Mouse (Mus musculus): ENCODE measurements at regions not wholly inside any gene's neighbourhood (a gene's known extent, or its start where the extent isn't known, plus 50 kb on each side); places are given as distances from the start of the nearest gene placed in this dataset.
"Not testable (repeated sequence)": the region's sequence is repeated elsewhere in the genome, so short reads cannot be mapped to it uniquely, and the experiment has no call there.

GRCm38 (mm10) chr1:184191325-184191724, 157.2 kb upstream of the 1700056E22Rik start:
- Histone ChIP-seq H3K9ac (no peak overlapping the region), H3K27me3 (replicated peaks) (no peaks in the 10 kb centered on the region), H3K4me2 (no peak overlapping the region), H3K9me3 (no peaks in the 10 kb centered on the region), H3K27ac (replicated peaks) (no peak overlapping the region), H3K4me3 (no peak overlapping the region), H3K36me3 (no peaks in the 10 kb centered on the region), H3K4me1 (peaks cover 21% of the 10 kb centered on the region)
- 84% methylated on average over 3 of the region's 3 CpGs for WGBS
- ATAC-seq (ENCODE audit: extremely low read depth, insufficient number of reproducible peaks, low FRiP score, low TSS enrichment) = no peak

GRCm38 (mm10) chr1:184187582-184187981, 153.5 kb upstream of the 1700056E22Rik start:
- Histone ChIP-seq H3K9ac (no peak overlapping the region), H3K27me3 (replicated peaks) (no peaks in the 10 kb centered on the region), H3K4me2 (no peak overlapping the region), H3K4me1 (peaks cover 6% of the 10 kb centered on the region), H3K36me3 (no peaks in the 10 kb centered on the region), H3K27ac (replicated peaks) (no peak overlapping the region), H3K9me3 (no peaks in the 10 kb centered on the region), H3K4me3 (no peak overlapping the region)
- ATAC-seq (ENCODE audit: extremely low read depth, insufficient number of reproducible peaks, low FRiP score, low TSS enrichment) = no peak

- ATAC-seq (ENCODE audit: extremely low read depth, insufficient number of reproducible peaks, low FRiP score, low TSS enrichment) = no peak
- WGBS = 85% methylated on average over 4 of the region's 4 CpGs
- H3K4me2 ChIP-seq = no peak overlapping the region
Observed at GRCm38 (mm10) chr1:184182163-184182562, 148.1 kb upstream of the 1700056E22Rik start.

GRCm38 (mm10) chr1:184174416-184174815, 140.3 kb upstream of the 1700056E22Rik start:
- ATAC-seq (ENCODE audit: extremely low read depth, insufficient number of reproducible peaks, low FRiP score, low TSS enrichment); H3K27me3 ChIP-seq (replicated peaks); H3K9me3 ChIP-seq; H3K9ac ChIP-seq; H3K4me2 ChIP-seq; H3K27ac ChIP-seq (replicated peaks); H3K36me3 ChIP-seq; H3K4me3 ChIP-seq: not testable (repeated sequence)
- 87% methylated on average over 1 of the region's 1 CpGs for WGBS
- H3K4me1 ChIP-seq = peaks cover 44% of the 10 kb centered on the region

More at GRCm38 (mm10) chr1:184182163-184182562, 148.1 kb upstream of the 1700056E22Rik start:
- Histone ChIP-seq H3K27ac (replicated peaks) (no peak overlapping the region), H3K4me3 (no peak overlapping the region), H3K9ac (no peak overlapping the region), H3K4me1 (no peaks in the 10 kb centered on the region), H3K36me3 (no peaks in the 10 kb centered on the region), H3K9me3 (no peaks in the 10 kb centered on the region), H3K27me3 (replicated peaks) (no peaks in the 10 kb centered on the region)

- Histone ChIP-seq H3K27ac (replicated peaks) (peak overlapping the region; percentile 92), H3K36me3 (no peaks in the 10 kb centered on the region)
Observed at GRCm38 (mm10) chr1:184173739-184174138, 139.6 kb upstream of the 1700056E22Rik start.

GRCm38 (mm10) chr1:184172986-184173385, 138.9 kb upstream of the 1700056E22Rik start:
- Histone ChIP-seq H3K4me1 (peaks cover 46% of the 10 kb centered on the region), H3K9ac (no peak overlapping the region), H3K4me2 (no peak overlapping the region), H3K9me3 (no peaks in the 10 kb centered on the region), H3K36me3 (no peaks in the 10 kb centered on the region), H3K27me3 (replicated peaks) (no peaks in the 10 kb centered on the region), H3K4me3 (no peak overlapping the region), H3K27ac (replicated peaks) (peak overlapping the region; percentile 92)
- no peak for ATAC-seq (ENCODE audit: extremely low read depth, insufficient number of reproducible peaks, low FRiP score, low TSS enrichment)
- WGBS = 57% methylated on average over 2 of the region's 2 CpGs

More at GRCm38 (mm10) chr1:184173739-184174138, 139.6 kb upstream of the 1700056E22Rik start:
- ATAC-seq (ENCODE audit: extremely low read depth, insufficient number of reproducible peaks, low FRiP score, low TSS enrichment) = no peak
- Histone ChIP-seq H3K4me1 (peaks cover 46% of the 10 kb centered on the region), H3K9ac (no peak overlapping the region), H3K27me3 (replicated peaks) (no peaks in the 10 kb centered on the region), H3K4me3 (no peak overlapping the region), H3K4me2 (no peak overlapping the region), H3K9me3 (no peaks in the 10 kb centered on the region)
- 77% methylated on average over 6 of the region's 6 CpGs for WGBS

- Histone ChIP-seq H3K9ac (no peak overlapping the region), H3K4me3 (no peak overlapping the region), H3K27me3 (replicated peaks) (no peaks in the 10 kb centered on the region), H3K9me3 (no peaks in the 10 kb centered on the region), H3K4me2 (peak overlapping the region; percentile 41), H3K36me3 (no peaks in the 10 kb centered on the region), H3K27ac (replicated peaks) (peak overlapping the region; percentile 92), H3K4me1 (peaks cover 46% of the 10 kb centered on the region)
- no peak; the same call in 1 of the 2 replicates for ATAC-seq (ENCODE audit: extremely low read depth, insufficient number of reproducible peaks, low FRiP score, low TSS enrichment)
- 22% methylated on average over 7 of the region's 7 CpGs for WGBS
Observed at GRCm38 (mm10) chr1:184171601-184172000, 137.5 kb upstream of the 1700056E22Rik start.

GRCm38 (mm10) chr1:184170926-184171325, 136.8 kb upstream of the 1700056E22Rik start:
- no peaks in the 10 kb centered on the region for H3K36me3 ChIP-seq
- 0 out of 2 replicates have a peak overlapping the region, but pooled peaks have one; percentile 2 for H3K4me3 ChIP-seq
- peaks cover 46% of the 10 kb centered on the region for H3K4me1 ChIP-seq
- H3K27ac ChIP-seq (replicated peaks) = peak overlapping the region; percentile 92
- no peaks in the 10 kb centered on the region for H3K27me3 ChIP-seq (replicated peaks)
- WGBS = 34% methylated on average over 3 of the region's 3 CpGs
- H3K9me3 ChIP-seq = no peaks in the 10 kb centered on the region
- ATAC-seq (ENCODE audit: extremely low read depth, insufficient number of reproducible peaks, low FRiP score, low TSS enrichment) = peak; percentile 79
- no peak overlapping the region for H3K9ac ChIP-seq
- H3K4me2 ChIP-seq = peak overlapping the region; percentile 41

- Histone ChIP-seq H3K27me3 (replicated peaks) (no peaks in the 10 kb centered on the region), H3K4me3 (no peak overlapping the region), H3K4me1 (peaks cover 46% of the 10 kb centered on the region), H3K9ac (no peak overlapping the region), H3K9me3 (no peaks in the 10 kb centered on the region), H3K27ac (replicated peaks) (peak overlapping the region; percentile 92), H3K4me2 (no peak overlapping the region), H3K36me3 (no peaks in the 10 kb centered on the region)
- 79% methylated on average over 1 of the region's 1 CpGs for WGBS
- no peak for ATAC-seq (ENCODE audit: extremely low read depth, insufficient number of reproducible peaks, low FRiP score, low TSS enrichment)
Observed at GRCm38 (mm10) chr1:184169967-184170366, 135.9 kb upstream of the 1700056E22Rik start.

GRCm38 (mm10) chr1:184169034-184169783, 135.1 kb upstream of the 1700056E22Rik start:
- no peaks in the 10 kb centered on the region for H3K36me3 ChIP-seq
- no peak overlapping the region for H3K4me3 ChIP-seq
- H3K27ac ChIP-seq (replicated peaks) = no peak overlapping the region
- no peaks in the 10 kb centered on the region for H3K27me3 ChIP-seq (replicated peaks)
- H3K4me1 ChIP-seq = peaks cover 46% of the 10 kb centered on the region
- no peak for ATAC-seq (ENCODE audit: extremely low read depth, insufficient number of reproducible peaks, low FRiP score, low TSS enrichment)
- H3K9ac ChIP-seq = no peak overlapping the region
- WGBS = 52% methylated on average over 7 of the region's 7 CpGs
- H3K9me3 ChIP-seq = no peaks in the 10 kb centered on the region
- no peak overlapping the region for H3K4me2 ChIP-seq

- H3K9ac ChIP-seq = no peak overlapping the region
- ATAC-seq (ENCODE audit: extremely low read depth, insufficient number of reproducible peaks, low FRiP score, low TSS enrichment) = no peak
- H3K9me3 ChIP-seq = no peaks in the 10 kb centered on the region
- no peak overlapping the region for H3K4me3 ChIP-seq
- WGBS = 74% methylated on average over 2 of the region's 2 CpGs
- H3K27ac ChIP-seq (replicated peaks) = no peak overlapping the region
- no peak overlapping the region for H3K4me2 ChIP-seq
- H3K4me1 ChIP-seq = peaks cover 36% of the 10 kb centered on the region
- H3K27me3 ChIP-seq (replicated peaks) = no peaks in the 10 kb centered on the region
- H3K36me3 ChIP-seq = no peaks in the 10 kb centered on the region
Observed at GRCm38 (mm10) chr1:184166951-184167350, 132.8 kb upstream of the 1700056E22Rik start.

GRCm38 (mm10) chr1:184162526-184162925, 128.4 kb upstream of the 1700056E22Rik start:
- not testable (repeated sequence) for H3K9ac ChIP-seq; H3K27ac ChIP-seq (replicated peaks); H3K9me3 ChIP-seq; H3K27me3 ChIP-seq (replicated peaks); H3K4me2 ChIP-seq; ATAC-seq (ENCODE audit: extremely low read depth, insufficient number of reproducible peaks, low FRiP score, low TSS enrichment); H3K4me3 ChIP-seq; H3K36me3 ChIP-seq
- WGBS = 73% methylated on average over 2 of the region's 2 CpGs
- peaks cover 11% of the 10 kb centered on the region for H3K4me1 ChIP-seq
